Mouse (Mus musculus) lung, postnatal 0 days (tissue): ENCODE measurements around the gene Tecpr1. TPM values are rescaled to one million over a fixed set of nuclear protein-coding genes. Genes with fewer than 3 reads are reported as not detected.

Experiments used
- ATAC-seq: fragments of 200-750 bp; cut with Nextera tagmentation; 2 replicates; pipeline ENCODE4 v1.8.0; 2017; ENCODE audit warnings: moderate library complexity
- DNase-seq: peaks from one replicate; pipeline ENCODE4 v3.0.0-alpha.2; 2016; ENCODE audit warnings: low spot score
- H3K27ac ChIP-seq: fragments of 300-500 bp; sonication (generic); 2 replicates; pipeline ENCODE4 v1.5.1; 2014; ENCODE audit warnings: antibody characterized with exemption, mild to moderate bottlenecking, low read length, mixed read lengths
- H3K27me3 ChIP-seq: fragments of 300-500 bp; sonication (generic); replicated peaks from 2 replicates; pipeline ENCODE4 v1.6.1; 2014; ENCODE audit warnings: low read length, mixed read lengths; ENCODE audit not compliant: insufficient read depth
- H3K36me3 ChIP-seq: fragments of 300-500 bp; sonication (generic); 2 replicates; pipeline ENCODE4 v1.6.1; 2014; ENCODE audit warnings: low read length, mixed read lengths; ENCODE audit not compliant: insufficient read depth
- H3K4me1 ChIP-seq: fragments of 300-500 bp; sonication (generic); 2 replicates; pipeline ENCODE4 v1.6.1; 2014; ENCODE audit warnings: antibody characterized with exemption, low read depth, low read length, mixed read lengths; ENCODE audit not compliant: insufficient read depth
- H3K4me2 ChIP-seq: fragments of 300-500 bp; sonication (generic); replicated peaks from 2 replicates; pipeline ENCODE4 v1.6.1; 2014; ENCODE audit warnings: low read depth, mild to moderate bottlenecking, low read length, moderate library complexity, mixed read lengths
- H3K4me3 ChIP-seq: fragments of 300-500 bp; sonication (generic); 2 replicates; pipeline ENCODE4 v1.5.1; 2014; ENCODE audit warnings: low read depth, low read length
- H3K9ac ChIP-seq: fragments of 300-500 bp; sonication (generic); replicated peaks from 2 replicates; pipeline ENCODE4 v1.6.1; 2014; ENCODE audit warnings: low read depth, mild to moderate bottlenecking
- H3K9me3 ChIP-seq: fragments of 300-500 bp; sonication (generic); 2 replicates; pipeline ENCODE4 v1.6.1; 2016; ENCODE audit warnings: low read length, mixed read lengths
- CTCF ChIP-seq: IDR thresholded peaks from 2 replicates; pipeline ENCODE4 v1.5.1; 2016; ENCODE audit warnings: antibody characterized with exemption, mild to moderate bottlenecking
- EP300 ChIP-seq: IDR thresholded peaks from 2 replicates; pipeline ENCODE4 v1.6.1; 2016; ENCODE audit warnings: antibody characterized with exemption, mild to moderate bottlenecking, control low read depth
- WGBS: fragments of 180-500 bp; shearing (Covaris S2); extraction: QIAGEN DNeasy Blood & Tissue Kit; methylation state at CpG from one replicate; pipeline ENCODE4 v1.1.7; 2014; 5-methylcytosine and 5-hydroxymethylcytosine counted together
- polyA plus RNA-seq: library from polyadenylated mRNA; unstranded; fragments of >200 nt; fragmentation: Nextera tagmentation; extraction: Ambion mirVana; gene quantifications from 2 replicates; pipeline ENCODE4 v1.2.1, GENCODE M21; 2015

Gene Tecpr1
- polyA plus RNA-seq, 1 experiment from 2014 or later, result 35.0 TPM

- ATAC-seq (peak; percentile 94), DNase-seq (peak; percentile 84)
- Histone ChIP-seq H3K4me3 (no peak overlapping the region), H3K36me3 (0 out of 2 replicates have a peak, but pooled peaks cover 6% of the 10 kb centered on the region), H3K9me3 (no peaks in the 10 kb centered on the region), H3K27me3 (no peaks in the 10 kb centered on the region), H3K4me2 (no peak overlapping the region), H3K27ac (peak overlapping the region; percentile 72), H3K9ac (no peak overlapping the region), H3K4me1 (peaks cover 5% of the 10 kb centered on the region; the same call in 1 of the 2 replicates)
- 63% methylated on average over 4 of the region's 4 CpGs for WGBS
- TF ChIP-seq CTCF, result no peak
- TF ChIP-seq EP300, result peak; percentile 98
Observed at GRCm38 (mm10) chr5:144151270-144151669, 72.1 kb downstream of the Tecpr1 start.

GRCm38 (mm10) chr5:144149530-144149929 lies 73.9 kb downstream of the Tecpr1 start:
- ATAC-seq, result no peak
- H3K4me3 ChIP-seq, result no peak overlapping the region
- peaks cover 6% of the 10 kb centered on the region; the same call in 1 of the 2 replicates for H3K36me3 ChIP-seq
- H3K9ac ChIP-seq, result no peak overlapping the region
- DNase-seq, result no peak
- no peak overlapping the region for H3K4me2 ChIP-seq
- no peak for TF ChIP-seq EP300
- TF ChIP-seq CTCF, result no peak
- no peak overlapping the region for H3K27ac ChIP-seq
- no peaks in the 10 kb centered on the region for H3K27me3 ChIP-seq
- peaks cover 5% of the 10 kb centered on the region; the same call in 1 of the 2 replicates for H3K4me1 ChIP-seq
- no peaks in the 10 kb centered on the region for H3K9me3 ChIP-seq
- 96% methylated on average over 4 of the region's 4 CpGs for WGBS

GRCm38 (mm10) chr5:144146898-144147297 lies 76.5 kb downstream of the Tecpr1 start:
- H3K9me3 ChIP-seq, result no peaks in the 10 kb centered on the region
- ATAC-seq, result no peak
- no peak overlapping the region; the same call in 1 of the 2 replicates for H3K27ac ChIP-seq
- H3K4me2 ChIP-seq, result no peak overlapping the region
- peaks cover 6% of the 10 kb centered on the region; the same call in 1 of the 2 replicates for H3K36me3 ChIP-seq
- no peak overlapping the region for H3K9ac ChIP-seq
- no peaks in the 10 kb centered on the region for H3K27me3 ChIP-seq
- DNase-seq, result peak; percentile 49
- H3K4me3 ChIP-seq, result no peak overlapping the region
- peaks cover 5% of the 10 kb centered on the region; the same call in 1 of the 2 replicates for H3K4me1 ChIP-seq
- TF ChIP-seq CTCF, result no peak
- TF ChIP-seq EP300, result peak; percentile 91

Other genes starting within 250 kb of the Tecpr1 start
- gene Ccz1, start 208.7 kb downstream of the Tecpr1 start, polyA plus RNA-seq, result 87.4 and 98.1 TPM in 2 replicates
- 0.72 and 0.95 TPM in 2 replicates for gene Ocm, start 196.9 kb downstream of the Tecpr1 start, polyA plus RNA-seq
- 4.5 and 4.7 TPM in 2 replicates for gene Lmtk2, start 123.2 kb downstream of the Tecpr1 start, polyA plus RNA-seq
- 0.20 TPM in 1 of 2 replicates, not detected in the other for gene Bhlha15, start 33.3 kb downstream of the Tecpr1 start, polyA plus RNA-seq
- gene Bri3, start 20.8 kb upstream of the Tecpr1 start, polyA plus RNA-seq, result 278 and 286 TPM in 2 replicates
- gene Baiap2l1, start 134.5 kb upstream of the Tecpr1 start, polyA plus RNA-seq, result 18.3 and 21.5 TPM in 2 replicates